Mouse (Mus musculus) kidney, embryonic 15.5 days (tissue): Measurements from ENCODE around the gene Spopl. TPM values are rescaled to one million over a fixed set of nuclear protein-coding genes. Genes with fewer than 3 reads are reported as not detected.
"Not testable (repeated sequence)": the region's sequence is repeated elsewhere in the genome, so short reads cannot be mapped to it uniquely, and the experiment has no call there.

Experiments
- ATAC-seq: fragments of 200-750 bp; cut with Nextera tagmentation; replicated peaks from 2 replicates; pipeline ENCODE4 v1.8.0; 2017; ENCODE audit warnings: moderate TSS enrichment; ENCODE audit not compliant: low FRiP score
- H3K27ac ChIP-seq: fragments of 300-500 bp; sonication (generic); 2 replicates; pipeline ENCODE4 v1.5.1; 2015; ENCODE audit warnings: mild to moderate bottlenecking, inconsistent platforms
- H3K27me3 ChIP-seq: fragments of 300-500 bp; sonication (generic); 2 replicates; pipeline ENCODE4 v1.6.1; 2015; ENCODE audit warnings: inconsistent platforms
- H3K36me3 ChIP-seq: fragments of 300-500 bp; sonication (generic); 2 replicates; pipeline ENCODE4 v1.6.1; 2015; ENCODE audit warnings: inconsistent platforms
- H3K4me1 ChIP-seq: fragments of 300-500 bp; sonication (generic); 2 replicates; pipeline ENCODE4 v1.6.1; 2015; ENCODE audit warnings: inconsistent platforms
- H3K4me2 ChIP-seq: fragments of 300-500 bp; sonication (generic); 2 replicates; pipeline ENCODE4 v1.6.1; 2015; ENCODE audit warnings: moderate library complexity, mild to moderate bottlenecking, inconsistent platforms
- H3K4me3 ChIP-seq: fragments of 300-500 bp; sonication (generic); replicated peaks from 2 replicates; pipeline ENCODE4 v1.5.1; 2015; ENCODE audit warnings: mild to moderate bottlenecking, inconsistent platforms
- H3K9ac ChIP-seq: fragments of 300-500 bp; sonication (generic); 2 replicates; pipeline ENCODE4 v1.6.1; 2015; ENCODE audit warnings: mild to moderate bottlenecking, inconsistent platforms
- H3K9me3 ChIP-seq: fragments of 300-500 bp; sonication (generic); replicated peaks from 2 replicates; pipeline ENCODE4 v1.6.1; 2016; ENCODE audit warnings: inconsistent platforms
- WGBS: fragments of 180-500 bp; shearing (Covaris S2); methylation state at CpG from one replicate; pipeline ENCODE4 v1.1.7; 2015; ENCODE audit warnings: mixed read lengths; 5-methylcytosine and 5-hydroxymethylcytosine counted together
- polyA plus RNA-seq: library from polyadenylated mRNA; unstranded; fragments of >200 nt; fragmentation: Nextera tagmentation; extraction: Ambion mirVana; gene quantifications from 2 replicates; pipeline ENCODE4 v1.2.1, GENCODE M21; 2015

The Spopl gene
- polyA plus RNA-seq, result 10.1 and 11.7 TPM in 2 replicates

- Histone ChIP-seq H3K4me3 (peak within 1 kb of the TSS; percentile 90), H3K4me1 (peaks cover 5% of the 10 kb centered on the region), H3K36me3 (0 out of 2 replicates have a peak, but pooled peaks cover 3% of the 10 kb centered on the region), H3K9ac (peak within 1 kb of the TSS; percentile 90), H3K9me3 (no peaks in the 10 kb centered on the region), H3K27me3 (peaks cover 6% of the 10 kb centered on the region; the same call in 1 of the 2 replicates), H3K27ac (peak within 1 kb of the TSS; percentile 88), H3K4me2 (peak within 1 kb of the TSS; percentile 69)
- peak; percentile 97 for ATAC-seq
- WGBS, result 2% methylated on average over 58 of the region's 58 CpGs
Measured at GRCm38 (mm10) chr2:23571302-23572156, at the start of gene Spopl. Gene Spopl, minus strand, starts transcription at chr2:23572106.

GRCm38 (mm10) chr2:23620128-23620527 is 48.2 kb upstream of the Spopl start:
- H3K36me3 ChIP-seq, result no peaks in the 10 kb centered on the region
- H3K4me1 ChIP-seq, result no peaks in the 10 kb centered on the region
- no peak overlapping the region for H3K9ac ChIP-seq
- H3K9me3 ChIP-seq, result no peaks in the 10 kb centered on the region
- no peak overlapping the region for H3K4me3 ChIP-seq
- H3K27me3 ChIP-seq, result no peaks in the 10 kb centered on the region
- no peak overlapping the region for H3K27ac ChIP-seq
- H3K4me2 ChIP-seq, result no peak overlapping the region
- no peak for ATAC-seq

GRCm38 (mm10) chr2:23617989-23618388 is 46.1 kb upstream of the Spopl start:
- H3K4me1 ChIP-seq, result no peaks in the 10 kb centered on the region
- no peak overlapping the region for H3K4me3 ChIP-seq
- H3K9ac ChIP-seq, result no peak overlapping the region
- H3K9me3 ChIP-seq, result no peaks in the 10 kb centered on the region
- no peak overlapping the region for H3K27ac ChIP-seq
- H3K4me2 ChIP-seq, result no peak overlapping the region
- no peaks in the 10 kb centered on the region for H3K27me3 ChIP-seq
- H3K36me3 ChIP-seq, result no peaks in the 10 kb centered on the region
- ATAC-seq, result no peak

- H3K27ac ChIP-seq, result no peak overlapping the region
- no peaks in the 10 kb centered on the region for H3K27me3 ChIP-seq
- no peaks in the 10 kb centered on the region for H3K4me1 ChIP-seq
- H3K36me3 ChIP-seq, result no peaks in the 10 kb centered on the region
- no peaks in the 10 kb centered on the region for H3K9me3 ChIP-seq
- no peak overlapping the region for H3K4me3 ChIP-seq
- no peak overlapping the region for H3K9ac ChIP-seq
- H3K4me2 ChIP-seq, result no peak overlapping the region
- ATAC-seq, result no peak
Measured at GRCm38 (mm10) chr2:23605391-23605790, 33.5 kb upstream of the Spopl start.

GRCm38 (mm10) chr2:23588769-23589168 is 16.9 kb upstream of the Spopl start:
- no peak overlapping the region for H3K4me2 ChIP-seq
- no peaks in the 10 kb centered on the region for H3K4me1 ChIP-seq
- no peak overlapping the region for H3K4me3 ChIP-seq
- ATAC-seq, result no peak
- H3K36me3 ChIP-seq, result no peaks in the 10 kb centered on the region
- WGBS, result 43% methylated on average over 2 of the region's 2 CpGs
- H3K27me3 ChIP-seq, result no peaks in the 10 kb centered on the region
- H3K27ac ChIP-seq, result no peak overlapping the region
- no peaks in the 10 kb centered on the region for H3K9me3 ChIP-seq
- H3K9ac ChIP-seq, result no peak overlapping the region

- peak overlapping the region; percentile 69 for H3K4me2 ChIP-seq
- H3K4me1 ChIP-seq, result not testable (repeated sequence)
- WGBS, result 20% methylated on average over 4 of the region's 4 CpGs
Measured at GRCm38 (mm10) chr2:23572157-23572532, 239 bp upstream of the Spopl start.

GRCm38 (mm10) chr2:23570563-23570962 is 1.3 kb downstream of the Spopl start:
- Histone ChIP-seq H3K9ac (no peak overlapping the region; the same call in 1 of the 2 replicates), H3K36me3 (0 out of 2 replicates have a peak, but pooled peaks cover 3% of the 10 kb centered on the region), H3K27ac (no peak overlapping the region), H3K4me3 (peak overlapping the region; percentile 90), H3K9me3 (no peaks in the 10 kb centered on the region), H3K27me3 (peaks cover 6% of the 10 kb centered on the region; the same call in 1 of the 2 replicates), H3K4me1 (peaks cover 5% of the 10 kb centered on the region), H3K4me2 (peak overlapping the region; percentile 69)
- ATAC-seq, result no peak
- WGBS, result 79% methylated on average over 4 of the region's 4 CpGs

More at GRCm38 (mm10) chr2:23572157-23572532, 239 bp upstream of the Spopl start:
- peak overlapping the region; percentile 90 for H3K4me3 ChIP-seq
- ATAC-seq, H3K9me3 ChIP-seq, H3K27me3 ChIP-seq, H3K36me3 ChIP-seq: not testable (repeated sequence)
- H3K9ac ChIP-seq, result peak overlapping the region; percentile 90
- 0 out of 2 replicates have a peak overlapping the region, but pooled peaks have one; percentile 88 for H3K27ac ChIP-seq

- H3K4me2 ChIP-seq, result no peak overlapping the region
- no peak overlapping the region for H3K4me3 ChIP-seq
- 0 out of 2 replicates have a peak, but pooled peaks cover 3% of the 10 kb centered on the region for H3K36me3 ChIP-seq
- H3K27me3 ChIP-seq, result peaks cover 6% of the 10 kb centered on the region; the same call in 1 of the 2 replicates
- no peak for ATAC-seq
- no peak overlapping the region for H3K9ac ChIP-seq
- no peak overlapping the region for H3K27ac ChIP-seq
- no peaks in the 10 kb centered on the region for H3K9me3 ChIP-seq
- WGBS, result 84% methylated on average over 1 of the region's 1 CpGs
- peaks cover 5% of the 10 kb centered on the region for H3K4me1 ChIP-seq
Measured at GRCm38 (mm10) chr2:23568775-23569174, 3.1 kb downstream of the Spopl start.

GRCm38 (mm10) chr2:23565081-23565801 is 6.7 kb downstream of the Spopl start:
- Histone ChIP-seq H3K27me3 (no peaks in the 10 kb centered on the region), H3K9me3 (peaks cover 3% of the 10 kb centered on the region; the same call in 1 of the 2 replicates), H3K4me1 (no peaks in the 10 kb centered on the region), H3K4me2 (no peak overlapping the region), H3K4me3 (no peak overlapping the region), H3K9ac (no peak overlapping the region), H3K36me3 (0 out of 2 replicates have a peak, but pooled peaks cover 8% of the 10 kb centered on the region), H3K27ac (no peak overlapping the region)
- no peak for ATAC-seq
- 86% methylated on average over 2 of the region's 2 CpGs for WGBS

- H3K4me1 ChIP-seq, result no peaks in the 10 kb centered on the region
- H3K9ac ChIP-seq, result no peak overlapping the region
- ATAC-seq, result no peak
- 0 out of 2 replicates have a peak, but pooled peaks cover 4% of the 10 kb centered on the region for H3K36me3 ChIP-seq
- H3K4me2 ChIP-seq, result no peak overlapping the region
- H3K27ac ChIP-seq, result no peak overlapping the region
- WGBS, result 92% methylated on average over 3 of the region's 3 CpGs
- H3K27me3 ChIP-seq, result no peaks in the 10 kb centered on the region
- no peak overlapping the region for H3K4me3 ChIP-seq
- H3K9me3 ChIP-seq, result peaks cover 3% of the 10 kb centered on the region; the same call in 1 of the 2 replicates
Measured at GRCm38 (mm10) chr2:23562898-23563297, 9.0 kb downstream of the Spopl start.

- Histone ChIP-seq H3K4me2 (no peak overlapping the region), H3K4me1 (no peaks in the 10 kb centered on the region), H3K36me3 (0 out of 2 replicates have a peak, but pooled peaks cover 4% of the 10 kb centered on the region), H3K27me3 (no peaks in the 10 kb centered on the region), H3K9ac (no peak overlapping the region), H3K27ac (no peak overlapping the region), H3K9me3 (peaks cover 3% of the 10 kb centered on the region; the same call in 1 of the 2 replicates), H3K4me3 (no peak overlapping the region)
- ATAC-seq, result no peak
- 89% methylated on average over 2 of the region's 2 CpGs for WGBS
Measured at GRCm38 (mm10) chr2:23559186-23559585, 12.7 kb downstream of the Spopl start.

- Histone ChIP-seq H3K4me1 (no peaks in the 10 kb centered on the region), H3K27me3 (no peaks in the 10 kb centered on the region), H3K27ac (no peak overlapping the region)
Measured at GRCm38 (mm10) chr2:23551235-23551634, 20.7 kb downstream of the Spopl start.

More at GRCm38 (mm10) chr2:23551235-23551634, 20.7 kb downstream of the Spopl start:
- 71% methylated on average over 1 of the region's 1 CpGs for WGBS
- no peak for ATAC-seq
- H3K36me3 ChIP-seq, result no peaks in the 10 kb centered on the region
- no peaks in the 10 kb centered on the region for H3K9me3 ChIP-seq
- H3K4me2 ChIP-seq, result no peak overlapping the region
- H3K4me3 ChIP-seq, result no peak overlapping the region
- no peak overlapping the region for H3K9ac ChIP-seq
